Mouse (Mus musculus) heart, embryonic 13.5 days (tissue): ENCODE measurements around the gene Mpz. TPM values are rescaled to one million over a fixed set of nuclear protein-coding genes. Genes with fewer than 3 reads are reported as not detected.

ENCODE experiments used
- ATAC-seq: fragments of 200-750 bp; cut with Nextera tagmentation; 2 replicates; pipeline ENCODE4 v1.8.0; 2017; ENCODE audit warnings: moderate TSS enrichment; ENCODE audit not compliant: insufficient number of reproducible peaks, low FRiP score, low TSS enrichment; ENCODE audit errors: extremely low read depth
- H3K27ac ChIP-seq: fragments of 300-500 bp; sonication (generic); replicated peaks from 2 replicates; pipeline ENCODE4 v1.5.1; 2015; ENCODE audit warnings: moderate library complexity, mild to moderate bottlenecking, inconsistent platforms
- H3K27me3 ChIP-seq: fragments of 300-500 bp; sonication (generic); replicated peaks from 2 replicates; pipeline ENCODE4 v1.6.1; 2015; ENCODE audit warnings: mild to moderate bottlenecking, inconsistent platforms
- H3K36me3 ChIP-seq: fragments of 300-500 bp; sonication (generic); 2 replicates; pipeline ENCODE4 v1.6.1; 2015; ENCODE audit warnings: mild to moderate bottlenecking, inconsistent platforms
- H3K4me1 ChIP-seq: fragments of 300-500 bp; sonication (generic); 2 replicates; pipeline ENCODE4 v1.6.1; 2015; ENCODE audit warnings: inconsistent platforms
- H3K4me2 ChIP-seq: fragments of 300-500 bp; sonication (generic); 2 replicates; pipeline ENCODE4 v1.6.1; 2015; ENCODE audit warnings: inconsistent platforms, mild to moderate bottlenecking, moderate library complexity
- H3K4me3 ChIP-seq: fragments of 300-500 bp; sonication (generic); 2 replicates; pipeline ENCODE4 v1.5.1; 2015; ENCODE audit warnings: moderate library complexity, mild to moderate bottlenecking, inconsistent platforms
- H3K9ac ChIP-seq: fragments of 300-500 bp; sonication (generic); 2 replicates; pipeline ENCODE4 v1.6.1; 2015; ENCODE audit warnings: inconsistent platforms, mild to moderate bottlenecking, moderate library complexity
- H3K9me3 ChIP-seq: fragments of 300-500 bp; sonication (generic); 2 replicates; pipeline ENCODE4 v1.6.1; 2016; ENCODE audit warnings: inconsistent platforms
- WGBS: fragments of 180-500 bp; shearing (Covaris S2); methylation state at CpG from one replicate; pipeline ENCODE4 v1.1.7; 2015; ENCODE audit warnings: mixed read lengths; 5-methylcytosine and 5-hydroxymethylcytosine counted together
- polyA plus RNA-seq: library from polyadenylated mRNA; unstranded; fragments of >200 nt; fragmentation: Nextera tagmentation; extraction: Ambion mirVana; gene quantifications from 2 replicates; pipeline ENCODE4 v1.2.1, GENCODE M21; 2015

The Mpz gene
- polyA plus RNA-seq, 1 experiment from 2014 or later: 0.33 TPM

DNA sequence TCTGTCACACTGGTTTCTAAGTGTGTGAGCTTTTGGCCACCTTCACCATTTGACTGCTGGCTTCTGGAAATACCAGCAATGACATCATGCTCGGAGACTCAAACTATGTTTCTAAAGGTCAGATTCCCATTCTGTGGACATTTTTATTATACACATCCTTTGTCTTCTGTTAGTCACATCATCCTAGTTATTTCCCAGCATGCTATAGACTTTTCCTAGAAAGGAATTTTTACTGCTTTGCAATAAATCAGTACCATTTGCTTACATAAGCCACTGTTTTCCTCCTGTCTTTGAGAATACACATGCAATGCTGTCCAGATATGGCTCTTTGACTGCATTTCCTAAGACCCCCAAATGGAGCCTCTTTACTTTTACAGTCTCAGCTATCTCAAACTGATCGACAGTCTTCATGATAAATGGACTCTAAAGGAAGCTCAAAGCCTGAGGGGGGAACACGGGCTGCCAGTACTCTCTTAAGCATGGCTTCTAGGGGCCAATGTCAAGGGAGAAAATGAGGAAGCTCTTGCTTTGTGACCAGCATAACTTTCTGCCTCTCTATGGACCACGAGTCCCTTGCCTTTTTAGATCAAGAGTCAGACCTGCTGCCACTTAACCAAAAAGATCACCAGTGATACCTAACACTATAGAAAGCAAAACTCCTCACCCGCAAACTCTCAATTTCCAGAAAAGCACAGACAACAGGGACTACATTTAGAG is 15.3 kb downstream of the Mpz start:
- no peak overlapping the region for H3K27ac ChIP-seq
- peaks cover 6% of the 10 kb centered on the region for H3K27me3 ChIP-seq
- H3K4me1 ChIP-seq: peaks cover 3% of the 10 kb centered on the region
- no peak for ATAC-seq
- no peaks in the 10 kb centered on the region for H3K36me3 ChIP-seq
- H3K9me3 ChIP-seq: no peaks in the 10 kb centered on the region
- H3K4me2 ChIP-seq: no peak overlapping the region
- no peak overlapping the region for H3K4me3 ChIP-seq
- H3K9ac ChIP-seq: no peak overlapping the region
- 59% methylated on average over 5 of the region's 5 CpGs for WGBS

DNA sequence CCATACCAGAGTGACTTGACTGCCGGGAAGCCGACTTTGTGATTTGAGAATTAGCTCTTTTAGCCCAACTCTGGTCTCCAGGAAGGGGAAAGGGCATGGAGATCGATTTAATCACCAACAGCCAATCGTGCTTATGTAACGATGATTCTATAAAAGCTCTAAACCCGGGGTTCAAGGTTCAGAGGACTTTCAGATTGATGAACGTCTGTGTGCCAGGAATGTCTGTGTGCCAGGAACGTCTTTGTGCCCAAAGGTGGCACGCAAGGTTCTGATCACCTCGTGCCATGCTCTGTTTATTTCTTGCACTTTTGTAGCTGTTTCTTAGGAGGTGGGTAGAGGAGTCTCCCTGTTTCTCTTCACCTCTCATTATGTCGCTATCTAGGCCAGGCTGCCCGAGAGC is 18.4 kb downstream of the Mpz start:
- ATAC-seq: no peak
- Histone ChIP-seq H3K9ac (no peak overlapping the region), H3K4me2 (no peak overlapping the region), H3K4me3 (no peak overlapping the region), H3K4me1 (peaks cover 14% of the 10 kb centered on the region), H3K27ac (no peak overlapping the region), H3K9me3 (no peaks in the 10 kb centered on the region), H3K27me3 (no peaks in the 10 kb centered on the region), H3K36me3 (peaks cover 7% of the 10 kb centered on the region)
- 79% methylated on average over 12 of the region's 12 CpGs for WGBS

DNA sequence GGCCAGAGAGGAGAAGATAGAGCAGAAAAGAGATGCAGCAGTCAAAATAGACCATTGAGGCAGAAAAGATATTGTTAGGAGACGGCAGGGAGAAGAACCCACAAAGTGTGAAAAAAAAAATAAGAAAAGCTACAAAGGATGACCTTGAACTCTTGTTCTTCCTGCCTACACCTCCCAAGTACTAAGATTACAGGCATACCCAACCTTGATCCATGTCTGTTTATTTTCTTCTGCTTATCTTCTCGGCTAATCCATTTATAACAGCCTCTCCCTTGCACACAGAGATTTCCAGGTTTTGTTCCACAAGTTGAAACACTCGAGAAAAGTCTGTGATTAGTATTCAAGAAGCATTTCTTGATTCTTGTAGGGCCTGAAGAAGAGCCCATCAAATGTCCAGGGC is 19.4 kb downstream of the Mpz start:
- H3K4me2 ChIP-seq: no peak overlapping the region
- no peak overlapping the region for H3K4me3 ChIP-seq
- peaks cover 23% of the 10 kb centered on the region for H3K4me1 ChIP-seq
- no peak for ATAC-seq
- H3K36me3 ChIP-seq: peaks cover 10% of the 10 kb centered on the region
- H3K27me3 ChIP-seq: no peaks in the 10 kb centered on the region
- H3K9me3 ChIP-seq: no peaks in the 10 kb centered on the region
- H3K27ac ChIP-seq: 0 out of 2 replicates have a peak overlapping the region, but pooled peaks have one; percentile 37
- 43% methylated on average over 3 of the region's 3 CpGs for WGBS
- H3K9ac ChIP-seq: no peak overlapping the region

DNA sequence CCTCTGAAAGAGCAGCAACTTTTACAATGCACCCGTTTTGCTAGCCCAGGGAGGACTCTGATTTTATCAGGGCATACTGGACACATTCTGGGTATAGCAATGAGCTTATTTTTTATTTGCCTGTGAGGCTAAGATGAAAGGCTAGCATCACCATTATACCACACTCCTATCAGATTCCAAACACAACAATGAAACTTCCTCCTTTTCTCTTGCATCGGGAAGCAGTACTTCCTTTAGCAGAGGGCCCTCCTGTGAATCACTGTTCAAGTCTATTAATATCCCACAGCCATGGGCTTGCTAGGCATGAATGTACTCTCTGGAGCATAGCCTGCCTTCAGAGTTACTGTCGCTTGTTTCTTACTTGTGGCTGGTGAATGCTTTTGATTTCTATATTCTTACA is 20.6 kb downstream of the Mpz start:
- no peak for ATAC-seq
- peak overlapping the region; percentile 5; the same call in 1 of the 2 replicates for H3K4me2 ChIP-seq
- peaks cover 23% of the 10 kb centered on the region for H3K4me1 ChIP-seq
- H3K27ac ChIP-seq: peak overlapping the region; percentile 86
- H3K27me3 ChIP-seq: no peaks in the 10 kb centered on the region
- WGBS: 24% methylated on average over 3 of the region's 3 CpGs
- H3K9me3 ChIP-seq: no peaks in the 10 kb centered on the region
- H3K4me3 ChIP-seq: no peak overlapping the region
- peaks cover 10% of the 10 kb centered on the region for H3K36me3 ChIP-seq
- H3K9ac ChIP-seq: peak overlapping the region; percentile 35; the same call in 1 of the 2 replicates

DNA sequence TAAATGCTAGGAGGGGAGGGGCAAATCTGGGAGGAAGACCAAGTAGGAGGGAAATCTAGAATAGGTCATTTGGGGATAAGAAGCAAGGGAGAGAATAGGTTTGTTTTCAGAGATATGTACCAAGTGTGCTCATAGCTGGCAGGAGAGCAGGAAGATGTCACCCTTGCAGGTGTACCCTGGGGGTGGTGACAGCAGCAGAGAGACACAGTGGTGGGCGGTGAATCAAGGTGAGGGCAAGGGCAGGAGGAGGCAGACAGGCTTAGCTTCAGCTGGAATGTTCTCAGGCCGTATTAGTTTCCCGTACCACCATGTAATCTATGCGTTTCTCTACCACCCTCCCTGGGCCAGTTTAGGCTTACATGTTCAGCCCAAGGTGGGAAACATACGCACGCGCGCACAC is 22.3 kb downstream of the Mpz start:
- Histone ChIP-seq H3K27me3 (no peaks in the 10 kb centered on the region), H3K9me3 (no peaks in the 10 kb centered on the region), H3K27ac (no peak overlapping the region), H3K9ac (no peak overlapping the region), H3K4me2 (no peak overlapping the region), H3K4me1 (peaks cover 23% of the 10 kb centered on the region), H3K36me3 (peaks cover 10% of the 10 kb centered on the region), H3K4me3 (no peak overlapping the region)
- ATAC-seq: no peak
- WGBS: 94% methylated on average over 8 of the region's 8 CpGs

- Histone ChIP-seq H3K27ac (peak overlapping the region; percentile 5; the same call in 1 of the 2 replicates), H3K9me3 (no peaks in the 10 kb centered on the region)
- ATAC-seq: no peak
Measured at GRCm38 (mm10) chr1:171179487-171180171, 29.1 kb downstream of the Mpz start.

DNA sequence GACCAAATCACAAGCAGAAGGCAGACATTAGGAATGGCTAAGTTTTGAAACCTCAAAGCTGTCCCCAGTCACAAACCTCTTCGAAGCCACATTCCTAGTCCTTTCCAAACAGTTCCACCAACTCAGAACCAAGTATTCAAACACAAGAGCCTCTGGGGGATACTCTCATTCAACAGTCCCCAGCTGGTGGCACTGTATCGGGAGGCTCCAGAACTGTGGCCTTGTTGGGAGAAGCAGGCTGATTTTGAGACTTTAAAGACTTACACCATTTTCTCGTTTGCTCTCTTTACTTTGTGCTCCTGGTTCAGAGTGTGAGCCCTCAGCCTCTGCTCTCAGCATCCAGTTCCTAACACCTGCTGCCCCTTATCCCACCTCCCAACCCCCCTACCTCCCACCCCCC is 32.5 kb downstream of the Mpz start:
- H3K4me3 ChIP-seq: no peak overlapping the region
- H3K9ac ChIP-seq: no peak overlapping the region
- H3K4me2 ChIP-seq: no peak overlapping the region
- ATAC-seq: no peak
- no peak overlapping the region for H3K27ac ChIP-seq
- no peaks in the 10 kb centered on the region for H3K27me3 ChIP-seq
- no peaks in the 10 kb centered on the region for H3K36me3 ChIP-seq
- WGBS: 84% methylated on average over 3 of the region's 3 CpGs
- H3K4me1 ChIP-seq: peaks cover 45% of the 10 kb centered on the region
- H3K9me3 ChIP-seq: no peaks in the 10 kb centered on the region

More at GRCm38 (mm10) chr1:171179487-171180171, 29.1 kb downstream of the Mpz start:
- no peaks in the 10 kb centered on the region for H3K27me3 ChIP-seq
- no peak overlapping the region for H3K4me2 ChIP-seq
- no peak overlapping the region for H3K9ac ChIP-seq
- no peaks in the 10 kb centered on the region for H3K36me3 ChIP-seq
- no peak overlapping the region for H3K4me3 ChIP-seq
- H3K4me1 ChIP-seq: peaks cover 19% of the 10 kb centered on the region
- WGBS: 54% methylated on average over 5 of the region's 5 CpGs

- Histone ChIP-seq H3K4me1 (peaks cover 51% of the 10 kb centered on the region), H3K36me3 (no peaks in the 10 kb centered on the region), H3K4me3 (no peak overlapping the region), H3K9ac (no peak overlapping the region), H3K27ac (peak overlapping the region; percentile 82), H3K27me3 (no peaks in the 10 kb centered on the region), H3K4me2 (peak overlapping the region; percentile 39), H3K9me3 (no peaks in the 10 kb centered on the region)
- 43% methylated on average over 3 of the region's 3 CpGs for WGBS
- ATAC-seq: peak; percentile 54; the same call in 1 of the 2 replicates
Measured at GRCm38 (mm10) chr1:171183620-171184019, 33.1 kb downstream of the Mpz start.

DNA sequence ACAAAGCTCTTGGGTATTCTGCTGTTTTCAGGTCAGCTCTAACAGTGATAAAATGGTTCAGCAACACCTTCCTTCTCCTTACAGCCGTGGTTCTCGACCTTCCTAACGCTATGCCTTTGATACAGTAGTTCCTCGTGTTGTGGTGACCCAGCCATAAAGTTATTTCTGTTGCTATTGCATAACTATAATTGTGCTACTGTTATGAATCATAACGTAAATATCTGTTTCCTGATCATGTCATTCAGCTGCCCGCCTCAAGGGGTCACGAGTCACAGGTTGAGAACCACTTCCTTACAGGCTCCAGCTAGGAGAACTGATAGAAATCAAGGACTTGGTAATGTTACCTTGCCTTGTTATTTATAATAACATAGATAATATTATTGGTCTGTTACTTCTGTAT is 33.8 kb downstream of the Mpz start:
- 68% methylated on average over 7 of the region's 7 CpGs for WGBS
- H3K27me3 ChIP-seq: no peaks in the 10 kb centered on the region
- H3K4me2 ChIP-seq: peak overlapping the region; percentile 39; the same call in 1 of the 2 replicates
- no peaks in the 10 kb centered on the region for H3K36me3 ChIP-seq
- H3K4me1 ChIP-seq: peaks cover 58% of the 10 kb centered on the region
- no peak overlapping the region for H3K9ac ChIP-seq
- peak overlapping the region; percentile 82 for H3K27ac ChIP-seq
- no peak overlapping the region for H3K4me3 ChIP-seq
- no peaks in the 10 kb centered on the region for H3K9me3 ChIP-seq
- ATAC-seq: no peak

DNA sequence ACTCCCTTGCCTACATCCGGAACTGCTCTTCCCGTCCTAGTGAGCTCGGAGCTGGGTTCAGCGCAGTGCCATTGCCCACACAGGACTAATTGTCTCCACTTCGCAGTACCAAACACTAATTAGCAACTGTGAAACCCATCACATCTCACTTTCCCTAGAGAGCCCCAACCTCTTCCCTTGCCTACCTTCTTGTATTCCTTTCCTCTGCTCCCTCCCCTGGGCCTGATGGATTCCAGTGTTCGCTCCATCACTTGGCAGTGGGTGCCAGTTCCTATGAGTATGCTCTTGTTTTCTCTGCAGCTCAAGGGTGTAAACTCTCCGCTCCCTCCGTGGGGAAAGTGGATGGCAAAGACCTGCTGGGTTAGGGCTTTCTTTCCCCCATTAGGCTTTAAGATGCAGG is 35.1 kb downstream of the Mpz start:
- H3K9ac ChIP-seq: 0 out of 2 replicates have a peak overlapping the region, but pooled peaks have one; percentile 3
- ATAC-seq: no peak
- no peaks in the 10 kb centered on the region for H3K27me3 ChIP-seq
- WGBS: 64% methylated on average over 8 of the region's 8 CpGs
- peak overlapping the region; percentile 62 for H3K27ac ChIP-seq
- H3K36me3 ChIP-seq: no peaks in the 10 kb centered on the region
- no peak overlapping the region for H3K4me2 ChIP-seq
- no peaks in the 10 kb centered on the region for H3K9me3 ChIP-seq
- no peak overlapping the region for H3K4me3 ChIP-seq
- peaks cover 67% of the 10 kb centered on the region for H3K4me1 ChIP-seq

DNA sequence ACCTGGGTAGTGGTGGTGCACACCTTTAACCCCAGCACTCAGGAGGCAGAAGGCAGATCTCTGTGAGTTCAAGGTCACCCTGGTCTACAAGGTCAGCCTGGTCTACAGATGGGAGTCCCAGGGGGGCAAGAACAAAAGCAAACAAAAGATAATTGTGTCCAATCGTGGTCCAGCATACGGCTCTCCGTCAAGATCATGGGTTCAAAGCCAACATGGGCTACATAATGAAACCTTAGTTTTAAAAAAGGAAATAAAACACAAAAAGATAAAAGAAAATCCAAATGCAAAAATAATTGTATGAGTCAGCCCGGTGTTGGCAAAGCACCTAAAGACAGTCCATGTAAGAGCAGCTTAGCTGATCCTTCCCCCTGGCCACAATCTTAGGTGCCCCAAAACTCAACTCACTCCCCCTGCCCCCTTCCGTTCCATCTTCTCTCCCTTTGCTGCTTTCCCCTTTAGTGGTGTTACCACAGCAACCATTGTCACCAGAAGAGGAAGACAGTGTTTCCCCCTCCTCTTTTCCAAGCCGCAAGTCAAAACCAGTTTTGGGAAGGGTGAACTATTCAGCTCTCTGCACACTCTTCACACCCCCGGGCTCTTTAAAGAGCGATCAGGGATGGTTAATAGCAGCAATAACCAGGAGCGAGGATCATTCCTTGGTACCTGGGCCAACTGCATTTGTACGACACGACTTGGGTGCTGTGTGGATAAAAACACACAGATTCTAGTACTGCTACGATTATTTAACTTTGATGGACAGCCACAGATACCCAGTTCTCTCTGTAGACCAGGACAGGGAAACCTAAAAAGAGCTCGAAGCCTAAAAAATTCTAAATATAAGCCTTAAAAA is 37.6 kb downstream of the Mpz start:
- H3K27ac ChIP-seq: peak overlapping the region; percentile 95
- WGBS: 69% methylated on average over 13 of the region's 13 CpGs

More for the DNA sequence above, 37.6 kb downstream of the Mpz start:
- H3K36me3 ChIP-seq: no peaks in the 10 kb centered on the region
- ATAC-seq: no peak
- H3K4me1 ChIP-seq: peaks cover 80% of the 10 kb centered on the region
- H3K9me3 ChIP-seq: no peaks in the 10 kb centered on the region
- peak overlapping the region; percentile 58 for H3K9ac ChIP-seq
- peaks cover 8% of the 10 kb centered on the region for H3K27me3 ChIP-seq
- H3K4me2 ChIP-seq: no peak overlapping the region
- no peak overlapping the region for H3K4me3 ChIP-seq
